Mouse (Mus musculus): ENCODE measurements around the gene Klhl10. TPM values are rescaled to one million over a fixed set of nuclear protein-coding genes. Genes with fewer than 3 reads are reported as not detected.

Gene Klhl10
- polyA plus RNA-seq, 1 experiment from 2014 or later = 0.84 TPM

GRCm38 (mm10) chr11:100432002-100432401 is 9.7 kb upstream of the Klhl10 start:
- ATAC-seq (ENCODE audit: low read depth) = no peak
- peaks cover 64% of the 10 kb centered on the region for H3K36me3 ChIP-seq (ENCODE audit: control insufficient read depth, insufficient read depth, low read length)

GRCm38 (mm10) chr11:100435678-100436246 is 6.0 kb upstream of the Klhl10 start:
- DNase-seq (ENCODE audit: low spot score) = no peak
- no peaks in the 10 kb centered on the region for H3K27me3 ChIP-seq (replicated peaks; ENCODE audit: control insufficient read depth, insufficient read depth, low read length)
- no peak overlapping the region for H3K4me2 ChIP-seq (ENCODE audit: low read depth, low read length)
- H3K9me3 ChIP-seq (ENCODE audit: control insufficient read depth, low read length) = no peaks in the 10 kb centered on the region
- H3K27ac ChIP-seq (replicated peaks; ENCODE audit: low read depth, low read length) = no peak overlapping the region
- no peak overlapping the region for H3K9ac ChIP-seq (ENCODE audit: low read depth, low read length)
- H3K4me1 ChIP-seq (ENCODE audit: control insufficient read depth, insufficient read depth, low read length) = peaks cover 10% of the 10 kb centered on the region
- ATAC-seq (ENCODE audit: low read depth) = no peak
- WGBS = 69% methylated on average over 9 of the region's 9 CpGs
- H3K4me3 ChIP-seq (ENCODE audit: low read depth, low read length) = no peak overlapping the region
- peaks cover 60% of the 10 kb centered on the region for H3K36me3 ChIP-seq (ENCODE audit: control insufficient read depth, insufficient read depth, low read length)

More at GRCm38 (mm10) chr11:100432002-100432401, 9.7 kb upstream of the Klhl10 start:
- H3K4me1 ChIP-seq (ENCODE audit: control insufficient read depth, insufficient read depth, low read length) = no peaks in the 10 kb centered on the region
- no peaks in the 10 kb centered on the region for H3K9me3 ChIP-seq (ENCODE audit: control insufficient read depth, low read length)
- 94% methylated on average over 5 of the region's 5 CpGs for WGBS
- H3K9ac ChIP-seq (ENCODE audit: low read depth, low read length) = no peak overlapping the region
- H3K27me3 ChIP-seq (replicated peaks; ENCODE audit: control insufficient read depth, insufficient read depth, low read length) = no peaks in the 10 kb centered on the region
- no peak overlapping the region for H3K27ac ChIP-seq (replicated peaks; ENCODE audit: low read depth, low read length)
- no peak for DNase-seq (ENCODE audit: low spot score)
- no peak overlapping the region for H3K4me3 ChIP-seq (ENCODE audit: low read depth, low read length)
- H3K4me2 ChIP-seq (ENCODE audit: low read depth, low read length) = no peak overlapping the region

GRCm38 (mm10) chr11:100437901-100438300 is 3.8 kb upstream of the Klhl10 start:
- H3K4me2 ChIP-seq (ENCODE audit: low read depth, low read length) = no peak overlapping the region
- H3K36me3 ChIP-seq (ENCODE audit: control insufficient read depth, insufficient read depth, low read length) = peaks cover 50% of the 10 kb centered on the region

GRCm38 (mm10) chr11:100440691-100441522 is 810 bp upstream of the Klhl10 start:
- 2% methylated on average over 32 of the region's 52 CpGs for WGBS
- Histone ChIP-seq H3K36me3 (ENCODE audit: control insufficient read depth, insufficient read depth, low read length) (peaks cover 23% of the 10 kb centered on the region), H3K4me2 (ENCODE audit: low read depth, low read length) (peak overlapping the region; percentile 77), H3K27me3 (replicated peaks; ENCODE audit: control insufficient read depth, insufficient read depth, low read length) (no peaks in the 10 kb centered on the region), H3K4me3 (ENCODE audit: low read depth, low read length) (peak overlapping the region; percentile 85), H3K27ac (replicated peaks; ENCODE audit: low read depth, low read length) (peak overlapping the region; percentile 75), H3K9me3 (ENCODE audit: control insufficient read depth, low read length) (no peaks in the 10 kb centered on the region), H3K4me1 (ENCODE audit: control insufficient read depth, insufficient read depth, low read length) (peaks cover 10% of the 10 kb centered on the region), H3K9ac (ENCODE audit: low read depth, low read length) (peak overlapping the region; percentile 95)
- DNase-seq (ENCODE audit: low spot score) (peak; percentile 93), ATAC-seq (ENCODE audit: low read depth) (peak; percentile 98)

More at GRCm38 (mm10) chr11:100437901-100438300, 3.8 kb upstream of the Klhl10 start:
- 75% methylated on average over 1 of the region's 1 CpGs for WGBS
- ATAC-seq (ENCODE audit: low read depth) (no peak), DNase-seq (ENCODE audit: low spot score) (no peak)
- Histone ChIP-seq H3K9me3 (ENCODE audit: control insufficient read depth, low read length) (no peaks in the 10 kb centered on the region), H3K9ac (ENCODE audit: low read depth, low read length) (no peak overlapping the region), H3K27me3 (replicated peaks; ENCODE audit: control insufficient read depth, insufficient read depth, low read length) (no peaks in the 10 kb centered on the region), H3K4me1 (ENCODE audit: control insufficient read depth, insufficient read depth, low read length) (peaks cover 10% of the 10 kb centered on the region), H3K4me3 (ENCODE audit: low read depth, low read length) (no peak overlapping the region), H3K27ac (replicated peaks; ENCODE audit: low read depth, low read length) (no peak overlapping the region)

- no peak for ATAC-seq (ENCODE audit: low read depth)
- WGBS = 80% methylated on average over 6 of the region's 6 CpGs
- no peak overlapping the region for H3K27ac ChIP-seq (replicated peaks; ENCODE audit: low read depth, low read length)
Observed at GRCm38 (mm10) chr11:100442625-100443024, 908 bp downstream of the Klhl10 start.

GRCm38 (mm10) chr11:100457247-100457646 is 15.5 kb downstream of the Klhl10 start:
- DNase-seq (ENCODE audit: low spot score) (no peak), ATAC-seq (ENCODE audit: low read depth) (no peak)
- Histone ChIP-seq H3K9ac (ENCODE audit: low read depth, low read length) (no peak overlapping the region), H3K4me3 (ENCODE audit: low read depth, low read length) (no peak overlapping the region), H3K4me2 (ENCODE audit: low read depth, low read length) (no peak overlapping the region), H3K4me1 (ENCODE audit: control insufficient read depth, insufficient read depth, low read length) (no peaks in the 10 kb centered on the region), H3K36me3 (ENCODE audit: control insufficient read depth, insufficient read depth, low read length) (peaks cover 51% of the 10 kb centered on the region), H3K27me3 (replicated peaks; ENCODE audit: control insufficient read depth, insufficient read depth, low read length) (no peaks in the 10 kb centered on the region), H3K27ac (replicated peaks; ENCODE audit: low read depth, low read length) (no peak overlapping the region), H3K9me3 (ENCODE audit: control insufficient read depth, low read length) (no peaks in the 10 kb centered on the region)
- WGBS = 80% methylated on average over 4 of the region's 4 CpGs

More at GRCm38 (mm10) chr11:100442625-100443024, 908 bp downstream of the Klhl10 start:
- H3K4me1 ChIP-seq (ENCODE audit: control insufficient read depth, insufficient read depth, low read length) = peaks cover 10% of the 10 kb centered on the region
- no peak for DNase-seq (ENCODE audit: low spot score)
- no peaks in the 10 kb centered on the region for H3K27me3 ChIP-seq (replicated peaks; ENCODE audit: control insufficient read depth, insufficient read depth, low read length)
- H3K4me3 ChIP-seq (ENCODE audit: low read depth, low read length) = no peak overlapping the region
- no peaks in the 10 kb centered on the region for H3K9me3 ChIP-seq (ENCODE audit: control insufficient read depth, low read length)
- peaks cover 6% of the 10 kb centered on the region; the same call in 1 of the 2 replicates for H3K36me3 ChIP-seq (ENCODE audit: control insufficient read depth, insufficient read depth, low read length)
- no peak overlapping the region for H3K4me2 ChIP-seq (ENCODE audit: low read depth, low read length)
- no peak overlapping the region for H3K9ac ChIP-seq (ENCODE audit: low read depth, low read length)

- H3K27ac ChIP-seq (replicated peaks; ENCODE audit: low read depth, low read length) = no peak overlapping the region
- no peak for ATAC-seq (ENCODE audit: low read depth)
- 88% methylated on average over 5 of the region's 5 CpGs for WGBS
Observed at GRCm38 (mm10) chr11:100457711-100458110, 16.0 kb downstream of the Klhl10 start.

GRCm38 (mm10) chr11:100462699-100463098 is 21.0 kb downstream of the Klhl10 start:
- no peak overlapping the region for H3K27ac ChIP-seq (replicated peaks; ENCODE audit: low read depth, low read length)
- peaks cover 59% of the 10 kb centered on the region for H3K36me3 ChIP-seq (ENCODE audit: control insufficient read depth, insufficient read depth, low read length)
- H3K4me3 ChIP-seq (ENCODE audit: low read depth, low read length) = no peak overlapping the region
- ATAC-seq (ENCODE audit: low read depth) (no peak), DNase-seq (ENCODE audit: low spot score) (no peak)
- no peak overlapping the region for H3K9ac ChIP-seq (ENCODE audit: low read depth, low read length)
- 95% methylated on average over 10 of the region's 10 CpGs for WGBS
- H3K9me3 ChIP-seq (ENCODE audit: control insufficient read depth, low read length) = no peaks in the 10 kb centered on the region
- H3K4me2 ChIP-seq (ENCODE audit: low read depth, low read length) = no peak overlapping the region
- no peaks in the 10 kb centered on the region for H3K4me1 ChIP-seq (ENCODE audit: control insufficient read depth, insufficient read depth, low read length)
- no peaks in the 10 kb centered on the region for H3K27me3 ChIP-seq (replicated peaks; ENCODE audit: control insufficient read depth, insufficient read depth, low read length)

More at GRCm38 (mm10) chr11:100457711-100458110, 16.0 kb downstream of the Klhl10 start:
- no peaks in the 10 kb centered on the region for H3K4me1 ChIP-seq (ENCODE audit: control insufficient read depth, insufficient read depth, low read length)
- H3K4me2 ChIP-seq (ENCODE audit: low read depth, low read length) = no peak overlapping the region
- H3K4me3 ChIP-seq (ENCODE audit: low read depth, low read length) = no peak overlapping the region
- no peaks in the 10 kb centered on the region for H3K9me3 ChIP-seq (ENCODE audit: control insufficient read depth, low read length)
- no peak for DNase-seq (ENCODE audit: low spot score)
- H3K9ac ChIP-seq (ENCODE audit: low read depth, low read length) = no peak overlapping the region
- peaks cover 56% of the 10 kb centered on the region for H3K36me3 ChIP-seq (ENCODE audit: control insufficient read depth, insufficient read depth, low read length)
- H3K27me3 ChIP-seq (replicated peaks; ENCODE audit: control insufficient read depth, insufficient read depth, low read length) = no peaks in the 10 kb centered on the region
